Mouse (Mus musculus): Measurements from ENCODE around the gene Atxn2. TPM values are rescaled to one million over a fixed set of nuclear protein-coding genes. Genes with fewer than 3 reads are reported as not detected.

The Atxn2 gene
- polyA plus RNA-seq, 1 experiment from 2014 or later, result 68.6 TPM

DNA sequence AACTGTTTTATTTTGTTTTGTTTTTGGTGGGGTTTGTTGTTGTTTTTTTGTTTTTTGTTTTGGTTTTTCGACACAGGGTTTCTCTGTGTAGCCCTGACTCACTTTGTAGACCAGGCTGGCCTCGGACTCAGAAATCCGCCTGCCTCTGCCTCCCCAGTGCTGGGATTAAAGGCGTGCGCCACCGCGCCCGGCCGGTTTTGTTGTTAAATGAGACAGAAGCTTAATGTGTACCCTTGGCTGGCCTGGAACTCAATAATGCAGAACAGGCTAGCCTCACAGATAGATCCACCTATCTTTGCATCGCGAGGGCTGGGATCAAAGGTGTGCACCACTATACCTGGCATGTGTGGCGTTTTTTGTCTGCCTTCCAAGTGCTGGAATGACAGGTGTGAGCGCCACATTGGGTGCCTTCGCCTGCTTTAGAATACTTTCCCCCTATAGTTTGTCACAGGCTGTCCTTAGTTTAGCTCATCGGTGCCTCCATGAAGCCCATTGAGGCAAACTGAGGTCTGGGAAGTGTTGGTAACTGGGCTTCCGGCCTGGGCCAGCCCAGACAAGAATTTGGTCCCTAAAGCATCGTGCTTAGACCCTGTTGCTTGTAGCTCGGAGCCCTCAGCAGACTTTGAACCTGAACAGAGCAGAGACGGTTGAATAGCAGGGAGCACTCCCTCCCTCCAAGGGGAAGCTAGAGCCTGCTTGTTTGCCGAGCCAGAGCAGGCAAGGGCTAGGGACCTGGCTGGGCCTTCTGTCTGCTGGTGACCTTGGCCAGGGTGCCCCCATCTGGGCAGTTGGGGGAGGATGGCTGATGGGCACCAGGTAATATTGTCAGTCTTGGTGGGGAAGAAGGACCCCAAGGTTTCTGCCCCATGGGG, 138.6 kb downstream of the Atxn2 start:
- ATAC-seq (ENCODE audit: low read depth), result no peak
- 36% methylated on average over 19 of the region's 20 CpGs for WGBS

DNA sequence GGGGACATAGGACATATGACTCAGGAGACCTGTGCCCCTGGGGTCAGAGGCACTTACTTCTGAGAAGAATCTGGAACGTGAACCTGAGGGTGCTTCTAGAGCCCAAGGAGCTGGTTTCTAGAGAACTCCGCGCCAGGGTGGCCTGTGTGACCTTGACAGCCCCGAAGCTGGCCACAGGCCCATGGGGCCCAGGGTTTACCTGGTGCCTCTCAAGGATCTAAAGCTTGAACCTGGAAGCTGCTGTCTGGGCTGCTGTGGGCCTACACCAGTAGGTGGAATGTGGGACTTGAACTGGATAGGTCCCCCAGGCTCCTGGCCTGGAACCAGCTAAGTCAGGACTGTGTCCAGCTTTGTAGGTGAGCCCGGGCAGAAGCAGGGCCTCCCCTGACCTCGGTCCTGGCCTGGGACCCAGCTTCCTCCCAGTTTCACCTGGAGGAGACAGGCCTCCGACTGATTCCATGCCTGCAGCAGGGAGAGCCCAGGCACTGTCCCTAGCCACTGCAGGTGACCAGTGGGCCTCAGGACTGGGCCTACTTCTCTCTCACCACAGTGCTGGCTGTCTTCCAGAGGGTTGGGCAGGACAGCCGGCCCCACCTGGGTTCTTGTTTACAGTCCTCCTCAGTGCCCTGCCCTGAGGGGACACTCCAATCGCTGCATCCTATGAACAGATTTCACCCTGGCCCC, 142.4 kb downstream of the Atxn2 start:
- DNase-seq (ENCODE audit: low spot score) (no peak), ATAC-seq (ENCODE audit: low read depth) (no peak)
- peaks cover 40% of the 10 kb centered on the region for H3K36me3 ChIP-seq (ENCODE audit: control insufficient read depth, insufficient read depth, low read length)
- H3K9me3 ChIP-seq (ENCODE audit: control insufficient read depth, low read length), result no peaks in the 10 kb centered on the region
- H3K4me1 ChIP-seq (ENCODE audit: control insufficient read depth, insufficient read depth, low read length), result peaks cover 16% of the 10 kb centered on the region
- no peak overlapping the region for H3K4me3 ChIP-seq (ENCODE audit: low read depth, low read length)
- 85% methylated on average over 9 of the region's 9 CpGs for WGBS
- H3K27ac ChIP-seq (replicated peaks; ENCODE audit: low read depth, low read length), result no peak overlapping the region
- H3K27me3 ChIP-seq (replicated peaks; ENCODE audit: control insufficient read depth, insufficient read depth, low read length), result no peaks in the 10 kb centered on the region
- H3K4me2 ChIP-seq (ENCODE audit: low read depth, low read length), result no peak overlapping the region
- no peak overlapping the region for H3K9ac ChIP-seq (ENCODE audit: low read depth, low read length)

More for the DNA sequence above, 138.6 kb downstream of the Atxn2 start:
- Histone ChIP-seq H3K4me3 (ENCODE audit: low read depth, low read length) (peak overlapping the region; percentile 90), H3K27me3 (replicated peaks; ENCODE audit: control insufficient read depth, insufficient read depth, low read length) (no peaks in the 10 kb centered on the region), H3K36me3 (ENCODE audit: control insufficient read depth, insufficient read depth, low read length) (peaks cover 37% of the 10 kb centered on the region), H3K4me1 (ENCODE audit: control insufficient read depth, insufficient read depth, low read length) (peaks cover 16% of the 10 kb centered on the region), H3K9ac (ENCODE audit: low read depth, low read length) (peak overlapping the region; percentile 88), H3K9me3 (ENCODE audit: control insufficient read depth, low read length) (no peaks in the 10 kb centered on the region), H3K27ac (replicated peaks; ENCODE audit: low read depth, low read length) (no peak overlapping the region), H3K4me2 (ENCODE audit: low read depth, low read length) (peak overlapping the region; percentile 77)
- no peak for DNase-seq (ENCODE audit: low spot score)

DNA sequence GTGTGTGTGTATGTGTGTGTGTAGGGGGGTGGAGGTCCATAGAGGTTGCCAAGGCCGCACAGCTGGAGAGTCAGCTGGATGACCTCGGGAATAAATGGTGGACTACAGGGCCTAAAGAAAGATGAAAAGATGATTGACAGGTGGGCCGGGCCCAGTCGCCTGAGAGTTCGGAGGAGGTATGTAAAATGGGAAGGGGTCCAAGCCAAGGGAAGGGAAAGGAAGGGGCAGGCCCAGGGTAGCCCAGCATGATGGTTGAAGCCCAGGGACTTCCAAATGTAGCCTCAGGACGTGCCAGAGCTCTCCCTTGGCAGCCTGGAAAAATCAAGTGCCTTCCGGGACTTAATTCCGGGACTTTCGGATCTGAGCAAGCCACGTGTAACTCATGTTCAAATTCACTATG, 143.6 kb downstream of the Atxn2 start:
- DNase-seq (ENCODE audit: low spot score) (no peak), ATAC-seq (ENCODE audit: low read depth) (no peak)
- Histone ChIP-seq H3K4me2 (ENCODE audit: low read depth, low read length) (no peak overlapping the region), H3K36me3 (ENCODE audit: control insufficient read depth, insufficient read depth, low read length) (peaks cover 40% of the 10 kb centered on the region), H3K9me3 (ENCODE audit: control insufficient read depth, low read length) (no peaks in the 10 kb centered on the region), H3K27me3 (replicated peaks; ENCODE audit: control insufficient read depth, insufficient read depth, low read length) (no peaks in the 10 kb centered on the region), H3K9ac (ENCODE audit: low read depth, low read length) (no peak overlapping the region), H3K4me3 (ENCODE audit: low read depth, low read length) (no peak overlapping the region), H3K4me1 (ENCODE audit: control insufficient read depth, insufficient read depth, low read length) (peaks cover 11% of the 10 kb centered on the region), H3K27ac (replicated peaks; ENCODE audit: low read depth, low read length) (no peak overlapping the region)
- WGBS, result 73% methylated on average over 10 of the region's 10 CpGs

DNA sequence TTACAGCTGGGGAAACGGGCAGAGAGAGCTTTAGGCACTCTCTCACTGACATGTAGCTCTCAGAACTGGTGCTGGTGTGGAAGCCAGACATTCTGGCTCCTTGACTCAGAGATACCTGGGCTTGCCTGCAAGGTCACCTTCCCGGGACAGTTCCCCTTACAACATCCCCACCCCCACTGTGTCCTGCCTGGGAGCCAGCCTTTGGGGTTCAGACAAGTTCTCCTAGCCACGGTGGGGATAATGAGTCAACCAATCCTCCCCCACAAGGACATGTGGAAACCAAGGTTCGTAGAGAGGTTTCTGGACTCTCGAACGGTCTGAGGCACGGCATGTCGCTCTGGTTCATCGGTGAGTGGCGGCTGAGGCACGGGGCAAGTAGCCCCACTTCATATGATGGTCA, 145.6 kb downstream of the Atxn2 start:
- ATAC-seq (ENCODE audit: low read depth) (no peak), DNase-seq (ENCODE audit: low spot score) (no peak)
- no peak overlapping the region for H3K4me3 ChIP-seq (ENCODE audit: low read depth, low read length)
- no peak overlapping the region for H3K27ac ChIP-seq (replicated peaks; ENCODE audit: low read depth, low read length)
- H3K4me1 ChIP-seq (ENCODE audit: control insufficient read depth, insufficient read depth, low read length), result no peaks in the 10 kb centered on the region
- peaks cover 43% of the 10 kb centered on the region for H3K36me3 ChIP-seq (ENCODE audit: control insufficient read depth, insufficient read depth, low read length)
- WGBS, result 86% methylated on average over 11 of the region's 11 CpGs
- H3K27me3 ChIP-seq (replicated peaks; ENCODE audit: control insufficient read depth, insufficient read depth, low read length), result no peaks in the 10 kb centered on the region
- H3K9ac ChIP-seq (ENCODE audit: low read depth, low read length), result no peak overlapping the region
- H3K4me2 ChIP-seq (ENCODE audit: low read depth, low read length), result no peak overlapping the region
- peaks cover 7% of the 10 kb centered on the region; the same call in 1 of the 2 replicates for H3K9me3 ChIP-seq (ENCODE audit: control insufficient read depth, low read length)

GRCm38 (mm10) chr5:121858427-121858826, 147.3 kb downstream of the Atxn2 start:
- H3K27me3 ChIP-seq (replicated peaks; ENCODE audit: control insufficient read depth, insufficient read depth, low read length), result no peaks in the 10 kb centered on the region
- no peak overlapping the region for H3K4me3 ChIP-seq (ENCODE audit: low read depth, low read length)
- peaks cover 7% of the 10 kb centered on the region; the same call in 1 of the 2 replicates for H3K9me3 ChIP-seq (ENCODE audit: control insufficient read depth, low read length)
- no peak for ATAC-seq (ENCODE audit: low read depth)
- peaks cover 26% of the 10 kb centered on the region for H3K36me3 ChIP-seq (ENCODE audit: control insufficient read depth, insufficient read depth, low read length)
- 88% methylated on average over 12 of the region's 12 CpGs for WGBS
- H3K9ac ChIP-seq (ENCODE audit: low read depth, low read length), result no peak overlapping the region
- H3K4me2 ChIP-seq (ENCODE audit: low read depth, low read length), result no peak overlapping the region
- no peak overlapping the region for H3K27ac ChIP-seq (replicated peaks; ENCODE audit: low read depth, low read length)
- no peaks in the 10 kb centered on the region for H3K4me1 ChIP-seq (ENCODE audit: control insufficient read depth, insufficient read depth, low read length)
- no peak for DNase-seq (ENCODE audit: low spot score)

GRCm38 (mm10) chr5:121861964-121862363, 150.8 kb downstream of the Atxn2 start:
- 39% methylated on average over 5 of the region's 5 CpGs for WGBS
- no peaks in the 10 kb centered on the region for H3K27me3 ChIP-seq (replicated peaks; ENCODE audit: control insufficient read depth, insufficient read depth, low read length)
- no peak overlapping the region for H3K9ac ChIP-seq (ENCODE audit: low read depth, low read length)
- 0 out of 2 replicates have a peak, but pooled peaks cover 11% of the 10 kb centered on the region for H3K36me3 ChIP-seq (ENCODE audit: control insufficient read depth, insufficient read depth, low read length)
- H3K4me1 ChIP-seq (ENCODE audit: control insufficient read depth, insufficient read depth, low read length), result no peaks in the 10 kb centered on the region
- H3K4me3 ChIP-seq (ENCODE audit: low read depth, low read length), result no peak overlapping the region
- ATAC-seq (ENCODE audit: low read depth), result no peak
- no peak overlapping the region for H3K27ac ChIP-seq (replicated peaks; ENCODE audit: low read depth, low read length)
- H3K9me3 ChIP-seq (ENCODE audit: control insufficient read depth, low read length), result peaks cover 7% of the 10 kb centered on the region; the same call in 1 of the 2 replicates
- no peak for DNase-seq (ENCODE audit: low spot score)
- H3K4me2 ChIP-seq (ENCODE audit: low read depth, low read length), result no peak overlapping the region

DNA sequence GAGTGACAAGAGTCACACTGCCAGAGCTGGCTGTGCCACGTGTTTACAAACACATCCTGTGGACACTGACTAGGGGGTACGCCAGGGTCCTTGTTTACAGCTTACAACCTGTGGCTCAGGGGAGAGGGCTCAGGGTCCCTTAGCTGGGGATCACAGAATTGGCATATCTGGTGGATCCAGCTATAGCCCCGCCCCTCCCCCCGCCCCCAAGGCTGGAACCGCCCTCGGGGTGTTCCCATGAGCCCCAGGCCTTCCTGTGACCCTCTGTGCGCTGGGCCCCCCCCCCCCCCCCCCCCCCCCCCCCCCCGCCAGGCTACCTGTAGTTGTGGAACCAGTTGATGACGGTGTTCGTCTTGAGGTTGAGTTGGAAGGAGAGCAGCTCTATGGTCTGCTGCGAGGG, 153.2 kb downstream of the Atxn2 start:
- Histone ChIP-seq H3K36me3 (ENCODE audit: control insufficient read depth, insufficient read depth, low read length) (0 out of 2 replicates have a peak, but pooled peaks cover 11% of the 10 kb centered on the region), H3K9ac (ENCODE audit: low read depth, low read length) (peak overlapping the region; percentile 42; the same call in 1 of the 2 replicates), H3K27me3 (replicated peaks; ENCODE audit: control insufficient read depth, insufficient read depth, low read length) (no peaks in the 10 kb centered on the region), H3K27ac (replicated peaks; ENCODE audit: low read depth, low read length) (no peak overlapping the region), H3K4me1 (ENCODE audit: control insufficient read depth, insufficient read depth, low read length) (no peaks in the 10 kb centered on the region), H3K4me3 (ENCODE audit: low read depth, low read length) (no peak overlapping the region), H3K4me2 (ENCODE audit: low read depth, low read length) (peak overlapping the region; percentile 40), H3K9me3 (ENCODE audit: control insufficient read depth, low read length) (peaks cover 7% of the 10 kb centered on the region; the same call in 1 of the 2 replicates)
- 21% methylated on average over 2 of the region's 11 CpGs for whole genome bisulfite sequencing
- DNase-seq (ENCODE audit: low spot score) (no peak), ATAC-seq (ENCODE audit: low read depth) (no peak)

All from embryonic facial prominence, embryonic 14.5 days (tissue).